Mouse (Mus musculus): Measurements from ENCODE around the gene Rasa1. TPM values are rescaled to one million over a fixed set of nuclear protein-coding genes. Genes with fewer than 3 reads are reported as not detected.

Rasa1 gene
- polyA plus RNA-seq (2015; fragmentation: Nextera tagmentation; extraction: Ambion mirVana), result 42.4 and 52.4 TPM in 2 replicates

DNA sequence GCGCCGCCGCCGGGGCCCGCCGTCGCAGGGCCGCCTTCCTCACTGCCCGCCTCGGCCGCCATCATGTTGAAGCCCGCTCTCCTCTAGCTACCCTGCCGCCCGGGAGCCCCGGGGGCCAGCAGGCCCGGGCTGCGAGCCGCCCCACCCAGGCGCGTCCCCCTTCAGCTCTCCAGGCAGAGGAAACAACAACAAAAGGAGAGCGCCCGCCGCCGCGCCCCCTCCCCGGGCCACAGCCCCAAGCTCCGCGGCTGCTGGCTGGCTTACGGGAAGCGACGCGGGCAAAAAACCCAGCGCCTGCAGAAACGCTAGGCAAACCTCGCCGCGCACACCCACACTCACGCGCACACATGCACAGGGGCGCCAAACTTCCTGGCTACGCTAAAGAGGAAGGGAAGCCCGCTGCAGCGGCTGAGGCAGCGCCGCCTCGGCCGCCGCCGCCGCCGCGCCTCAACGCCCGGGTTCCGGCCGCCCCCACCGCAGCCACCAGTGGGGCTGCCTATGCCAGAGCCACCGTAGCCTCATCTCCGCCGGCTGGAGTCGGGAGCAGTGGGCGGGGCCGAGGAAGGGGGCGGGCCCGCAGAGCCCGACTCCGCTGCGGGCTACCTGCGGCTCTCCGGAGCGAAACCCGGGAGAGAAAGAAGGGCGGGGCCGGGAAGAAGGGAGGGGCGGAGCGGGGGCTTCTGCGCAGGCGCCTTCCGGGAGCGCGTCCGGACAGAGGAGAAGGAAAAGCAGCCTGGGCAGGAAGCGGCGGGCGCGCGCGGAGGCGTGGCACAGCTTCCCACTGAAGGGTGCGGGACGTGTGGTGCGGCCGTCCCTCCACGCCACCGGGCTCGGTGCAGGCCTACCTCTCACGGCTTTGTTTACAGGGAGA is at the start of gene Rasa1:
TSS of gene Rasa1 (minus strand) at position 288 of the 871 bp plus-strand sequence.
- 0% methylated on average over 66 of the region's 97 CpGs for WGBS
- H3K4me3 ChIP-seq (ENCODE audit: low read length), result peak within 1 kb of the TSS; percentile 99
- H3K9ac ChIP-seq (ENCODE audit: low read depth, low read length), result peak within 1 kb of the TSS; percentile 99
- H3K4me2 ChIP-seq (ENCODE audit: low read length), result peak within 1 kb of the TSS; percentile 62
- H3K36me3 ChIP-seq (ENCODE audit: control insufficient read depth, insufficient read depth, low read length), result no peaks in the 10 kb centered on the region
- H3K9me3 ChIP-seq (ENCODE audit: control insufficient read depth, low read length), result no peaks in the 10 kb centered on the region
- peak; percentile 99 for ATAC-seq
- peaks cover 9% of the 10 kb centered on the region for H3K4me1 ChIP-seq (ENCODE audit: control insufficient read depth, insufficient read depth, low read depth, low read length)
- no peaks in the 10 kb centered on the region for H3K27me3 ChIP-seq (replicated peaks; ENCODE audit: control insufficient read depth, insufficient read depth, low read length)
- peak within 1 kb of the TSS; percentile 100 for H3K27ac ChIP-seq (ENCODE audit: low read depth, low read length)

- Histone ChIP-seq H3K27me3 (replicated peaks; ENCODE audit: control insufficient read depth, insufficient read depth, low read length) (no peaks in the 10 kb centered on the region), H3K9me3 (ENCODE audit: control insufficient read depth, low read length) (no peaks in the 10 kb centered on the region), H3K4me3 (ENCODE audit: low read length) (no peak overlapping the region), H3K27ac (ENCODE audit: low read depth, low read length) (no peak overlapping the region), H3K36me3 (ENCODE audit: control insufficient read depth, insufficient read depth, low read length) (no peaks in the 10 kb centered on the region), H3K4me2 (ENCODE audit: low read length) (no peak overlapping the region), H3K4me1 (ENCODE audit: control insufficient read depth, insufficient read depth, low read depth, low read length) (no peaks in the 10 kb centered on the region), H3K9ac (ENCODE audit: low read depth, low read length) (no peak overlapping the region)
- 76% methylated on average over 2 of the region's 2 CpGs for WGBS
- ATAC-seq, result no peak
Observed at GRCm38 (mm10) chr13:85311547-85311946, 22.6 kb upstream of the Rasa1 start.

GRCm38 (mm10) chr13:85310968-85311367 is 22.0 kb upstream of the Rasa1 start:
- WGBS, result 55% methylated on average over 5 of the region's 5 CpGs
- ATAC-seq, result peak; percentile 76; the same call in 1 of the 2 replicates
- no peaks in the 10 kb centered on the region for H3K4me1 ChIP-seq (ENCODE audit: control insufficient read depth, insufficient read depth, low read depth, low read length)

DNA sequence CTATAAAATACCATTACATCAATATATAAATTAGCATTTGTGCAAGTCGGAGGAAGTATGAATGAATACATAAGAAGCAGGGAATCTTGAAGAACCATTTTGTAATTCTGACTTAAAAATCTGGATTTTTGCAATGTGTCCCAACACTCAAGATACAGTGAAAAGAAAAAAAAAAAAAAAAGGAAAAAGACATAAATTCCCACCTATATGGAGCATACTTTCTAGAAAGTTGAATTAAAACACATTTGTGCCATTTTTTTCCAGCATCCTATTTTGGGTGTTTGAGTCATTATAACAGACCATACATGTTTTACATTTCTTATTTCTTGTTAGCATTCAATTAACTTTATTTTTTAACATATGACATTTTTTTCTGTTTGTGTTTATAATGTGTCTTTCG is 21.6 kb upstream of the Rasa1 start:
- ATAC-seq, result no peak
- no peak overlapping the region for H3K9ac ChIP-seq (ENCODE audit: low read depth, low read length)
- no peak overlapping the region for H3K4me2 ChIP-seq (ENCODE audit: low read length)
- no peak overlapping the region for H3K4me3 ChIP-seq (ENCODE audit: low read length)
- H3K9me3 ChIP-seq (ENCODE audit: control insufficient read depth, low read length), result no peaks in the 10 kb centered on the region
- WGBS, result 92% methylated on average over 2 of the region's 2 CpGs
- H3K4me1 ChIP-seq (ENCODE audit: control insufficient read depth, insufficient read depth, low read depth, low read length), result no peaks in the 10 kb centered on the region
- no peak overlapping the region for H3K27ac ChIP-seq (ENCODE audit: low read depth, low read length)
- no peaks in the 10 kb centered on the region for H3K27me3 ChIP-seq (replicated peaks; ENCODE audit: control insufficient read depth, insufficient read depth, low read length)
- H3K36me3 ChIP-seq (ENCODE audit: control insufficient read depth, insufficient read depth, low read length), result no peaks in the 10 kb centered on the region

More at GRCm38 (mm10) chr13:85310968-85311367, 22.0 kb upstream of the Rasa1 start:
- Histone ChIP-seq H3K9ac (ENCODE audit: low read depth, low read length) (no peak overlapping the region), H3K4me3 (ENCODE audit: low read length) (no peak overlapping the region), H3K36me3 (ENCODE audit: control insufficient read depth, insufficient read depth, low read length) (no peaks in the 10 kb centered on the region), H3K4me2 (ENCODE audit: low read length) (no peak overlapping the region), H3K27me3 (replicated peaks; ENCODE audit: control insufficient read depth, insufficient read depth, low read length) (no peaks in the 10 kb centered on the region), H3K27ac (ENCODE audit: low read depth, low read length) (no peak overlapping the region), H3K9me3 (ENCODE audit: control insufficient read depth, low read length) (no peaks in the 10 kb centered on the region)

DNA sequence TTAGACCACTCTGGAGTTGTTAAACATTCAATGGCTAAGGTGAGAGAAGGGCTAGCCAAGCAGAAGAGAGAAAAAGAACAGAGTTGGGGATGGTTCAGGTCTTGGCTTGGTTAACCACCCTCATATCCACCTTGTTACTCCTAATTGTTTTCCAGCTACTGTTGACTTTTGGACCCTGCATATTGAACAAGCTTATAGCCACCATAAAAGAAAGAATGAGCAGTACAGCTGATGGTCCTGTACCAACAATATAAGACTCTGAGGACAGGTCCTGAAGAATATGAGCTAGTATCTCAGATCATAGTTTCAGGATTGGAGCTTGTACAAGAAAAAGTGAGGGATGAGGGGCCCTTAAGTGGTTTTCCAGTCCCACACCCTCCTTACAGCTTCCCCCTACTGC is 17.1 kb upstream of the Rasa1 start:
- ATAC-seq, result no peak
- Histone ChIP-seq H3K27ac (ENCODE audit: low read depth, low read length) (no peak overlapping the region), H3K4me3 (ENCODE audit: low read length) (no peak overlapping the region), H3K4me1 (ENCODE audit: control insufficient read depth, insufficient read depth, low read depth, low read length) (no peaks in the 10 kb centered on the region), H3K4me2 (ENCODE audit: low read length) (no peak overlapping the region), H3K9me3 (ENCODE audit: control insufficient read depth, low read length) (no peaks in the 10 kb centered on the region), H3K9ac (ENCODE audit: low read depth, low read length) (no peak overlapping the region), H3K36me3 (ENCODE audit: control insufficient read depth, insufficient read depth, low read length) (no peaks in the 10 kb centered on the region), H3K27me3 (replicated peaks; ENCODE audit: control insufficient read depth, insufficient read depth, low read length) (no peaks in the 10 kb centered on the region)

GRCm38 (mm10) chr13:85290651-85291050 is 1.7 kb upstream of the Rasa1 start:
- Histone ChIP-seq H3K27ac (ENCODE audit: low read depth, low read length) (no peak overlapping the region), H3K27me3 (replicated peaks; ENCODE audit: control insufficient read depth, insufficient read depth, low read length) (no peaks in the 10 kb centered on the region), H3K4me3 (ENCODE audit: low read length) (no peak overlapping the region), H3K4me2 (ENCODE audit: low read length) (no peak overlapping the region), H3K9ac (ENCODE audit: low read depth, low read length) (no peak overlapping the region), H3K9me3 (ENCODE audit: control insufficient read depth, low read length) (no peaks in the 10 kb centered on the region), H3K36me3 (ENCODE audit: control insufficient read depth, insufficient read depth, low read length) (no peaks in the 10 kb centered on the region), H3K4me1 (ENCODE audit: control insufficient read depth, insufficient read depth, low read depth, low read length) (peaks cover 5% of the 10 kb centered on the region)
- WGBS, result 71% methylated on average over 1 of the region's 1 CpGs
- ATAC-seq, result no peak

- Histone ChIP-seq H3K27me3 (replicated peaks; ENCODE audit: control insufficient read depth, insufficient read depth, low read length) (no peaks in the 10 kb centered on the region), H3K4me3 (ENCODE audit: low read length) (peak overlapping the region; percentile 99), H3K4me1 (ENCODE audit: control insufficient read depth, insufficient read depth, low read depth, low read length) (peaks cover 9% of the 10 kb centered on the region), H3K36me3 (ENCODE audit: control insufficient read depth, insufficient read depth, low read length) (no peaks in the 10 kb centered on the region), H3K4me2 (ENCODE audit: low read length) (peak overlapping the region; percentile 62), H3K27ac (ENCODE audit: low read depth, low read length) (peak overlapping the region; percentile 100), H3K9me3 (ENCODE audit: control insufficient read depth, low read length) (no peaks in the 10 kb centered on the region), H3K9ac (ENCODE audit: low read depth, low read length) (peak overlapping the region; percentile 99)
- WGBS, result under 1% methylated on average over 21 of the region's 35 CpGs
- peak; percentile 2 for ATAC-seq
Observed at GRCm38 (mm10) chr13:85288574-85288842, 422 bp downstream of the Rasa1 start.

- Histone ChIP-seq H3K36me3 (ENCODE audit: control insufficient read depth, insufficient read depth, low read length) (no peaks in the 10 kb centered on the region), H3K9me3 (ENCODE audit: control insufficient read depth, low read length) (no peaks in the 10 kb centered on the region), H3K4me2 (ENCODE audit: low read length) (peak overlapping the region; percentile 62), H3K4me1 (ENCODE audit: control insufficient read depth, insufficient read depth, low read depth, low read length) (peaks cover 9% of the 10 kb centered on the region), H3K4me3 (ENCODE audit: low read length) (peak overlapping the region; percentile 99), H3K27ac (ENCODE audit: low read depth, low read length) (peak overlapping the region; percentile 100), H3K9ac (ENCODE audit: low read depth, low read length) (peak overlapping the region; percentile 99), H3K27me3 (replicated peaks; ENCODE audit: control insufficient read depth, insufficient read depth, low read length) (no peaks in the 10 kb centered on the region)
- under 1% methylated on average over 25 of the region's 25 CpGs for WGBS
- ATAC-seq, result peak; percentile 0; the same call in 1 of the 2 replicates
Observed at GRCm38 (mm10) chr13:85287876-85288573, 905 bp downstream of the Rasa1 start.

DNA sequence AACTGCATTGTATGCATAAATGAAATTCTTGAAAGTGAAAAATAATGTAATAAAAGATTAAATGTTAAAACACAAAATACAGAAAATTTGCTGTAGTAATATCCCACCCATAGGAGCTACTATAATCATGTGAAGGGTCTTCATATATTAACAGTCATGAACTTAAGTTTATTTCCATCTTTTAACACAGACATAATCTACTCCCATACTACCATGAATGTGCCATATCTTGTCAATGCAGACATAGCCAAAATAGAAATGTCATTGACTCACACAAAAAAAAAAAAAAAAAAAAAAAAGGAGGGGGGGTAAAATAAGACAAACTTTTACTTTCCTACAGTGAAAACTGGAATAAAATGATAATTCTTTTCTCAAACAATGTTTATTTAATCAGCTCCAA is 6.3 kb downstream of the Rasa1 start:
- Histone ChIP-seq H3K4me2 (ENCODE audit: low read length) (no peak overlapping the region), H3K27me3 (replicated peaks; ENCODE audit: control insufficient read depth, insufficient read depth, low read length) (no peaks in the 10 kb centered on the region), H3K9ac (ENCODE audit: low read depth, low read length) (no peak overlapping the region), H3K4me1 (ENCODE audit: control insufficient read depth, insufficient read depth, low read depth, low read length) (peaks cover 9% of the 10 kb centered on the region), H3K9me3 (ENCODE audit: control insufficient read depth, low read length) (no peaks in the 10 kb centered on the region), H3K27ac (ENCODE audit: low read depth, low read length) (no peak overlapping the region), H3K36me3 (ENCODE audit: control insufficient read depth, insufficient read depth, low read length) (no peaks in the 10 kb centered on the region), H3K4me3 (ENCODE audit: low read length) (no peak overlapping the region)
- ATAC-seq, result no peak

Measured in hindbrain, embryonic 16.5 days (tissue).